Mouse (Mus musculus) G1E-ER4 (cell line): ENCODE data around the gene Prkar1b. TPM values are rescaled to one million over a fixed set of nuclear protein-coding genes. Genes with fewer than 3 reads are reported as not detected.

Experiments used
- GATA1 ChIP-seq: IDR thresholded peaks from one replicate; pipeline ENCODE4 v1.8.0; 2012; ENCODE audit warnings: low read length, inconsistent platforms
- polyA plus RNA-seq: library from polyadenylated mRNA; stranded (reverse); fragments of >175 nt; gene quantifications from 2 replicates; pipeline ENCODE4 v1.2.3, GENCODE M21; 2012

The Prkar1b gene
- polyA plus RNA-seq, 1 experiment: not detected

DNA sequence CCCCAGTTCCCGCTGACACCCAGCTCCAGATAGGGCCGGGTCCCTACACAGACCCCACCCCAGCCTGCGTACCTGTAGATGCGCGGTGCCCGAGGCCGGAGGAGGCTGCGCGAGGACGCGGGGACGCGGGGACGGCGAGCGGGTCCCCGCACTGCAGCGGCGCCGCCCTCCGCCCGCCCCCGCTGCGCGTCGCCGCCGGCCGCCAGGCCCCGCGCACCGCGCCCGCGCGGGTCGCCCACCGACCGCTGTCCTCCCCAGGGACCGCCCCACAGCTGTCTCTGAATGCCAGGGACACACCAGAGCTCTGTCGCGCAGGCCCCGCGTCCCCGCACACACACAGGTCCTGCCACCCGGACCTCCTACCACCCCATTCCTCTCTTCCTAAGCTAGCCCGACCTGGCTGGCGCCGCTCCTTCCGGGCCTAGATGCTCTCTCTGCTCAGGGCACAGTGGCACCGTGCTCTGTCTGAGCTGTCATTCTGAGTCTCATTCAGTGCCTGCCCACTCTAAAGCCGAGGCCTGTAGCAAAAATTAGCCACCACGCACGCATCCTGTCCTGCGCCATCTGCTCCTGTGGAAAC lies 20.1 kb downstream of the Prkar1b start:
- no peak for TF ChIP-seq GATA1

DNA sequence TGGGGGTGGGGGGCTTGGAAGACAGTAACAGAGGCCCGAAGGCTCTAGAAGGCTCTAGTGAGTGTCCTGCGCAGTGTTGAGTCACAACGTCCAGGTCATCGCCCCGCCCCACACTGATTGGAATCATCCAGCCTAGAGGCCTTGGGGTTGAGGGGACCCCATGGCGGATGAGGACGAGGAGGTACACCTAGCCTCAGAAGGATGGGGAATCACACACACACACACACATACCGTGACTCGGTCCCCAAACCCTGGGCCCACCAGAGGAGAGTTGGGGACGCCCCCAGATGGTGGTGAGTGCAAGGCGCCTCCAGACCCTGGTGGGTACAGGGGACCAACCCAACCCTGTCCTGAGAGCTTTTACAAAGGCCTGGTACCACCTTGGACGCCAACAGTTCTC lies 20.7 kb downstream of the Prkar1b start:
- no peak for TF ChIP-seq GATA1

DNA sequence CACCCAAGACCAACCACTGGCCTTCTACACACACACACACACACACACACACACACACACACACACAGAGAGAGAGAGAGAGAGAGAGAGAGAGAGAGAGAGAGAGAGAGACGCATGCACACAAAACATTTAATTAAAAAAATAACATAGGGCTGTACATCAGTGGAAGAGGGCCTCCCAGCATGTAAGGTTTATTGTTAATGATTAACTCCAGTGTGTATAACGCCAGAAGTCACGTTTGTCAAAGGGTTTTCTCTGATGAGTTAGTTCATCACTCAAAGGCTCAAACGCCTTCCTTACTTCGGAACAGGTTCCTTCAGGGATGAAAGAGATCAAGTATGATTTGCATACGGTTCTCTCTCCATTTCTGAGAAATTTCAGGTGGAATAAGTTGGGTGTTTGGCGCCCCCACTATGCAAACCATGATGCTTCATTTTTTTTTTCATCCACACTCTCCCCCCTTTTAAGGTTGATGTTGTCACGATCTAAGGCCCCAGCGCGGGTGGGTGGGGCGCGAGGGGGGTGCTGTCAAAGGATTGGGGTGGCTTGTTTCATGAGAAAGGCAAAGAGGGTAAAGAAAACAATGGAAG lies 21.2 kb downstream of the Prkar1b start:
- TF ChIP-seq GATA1: no peak

DNA sequence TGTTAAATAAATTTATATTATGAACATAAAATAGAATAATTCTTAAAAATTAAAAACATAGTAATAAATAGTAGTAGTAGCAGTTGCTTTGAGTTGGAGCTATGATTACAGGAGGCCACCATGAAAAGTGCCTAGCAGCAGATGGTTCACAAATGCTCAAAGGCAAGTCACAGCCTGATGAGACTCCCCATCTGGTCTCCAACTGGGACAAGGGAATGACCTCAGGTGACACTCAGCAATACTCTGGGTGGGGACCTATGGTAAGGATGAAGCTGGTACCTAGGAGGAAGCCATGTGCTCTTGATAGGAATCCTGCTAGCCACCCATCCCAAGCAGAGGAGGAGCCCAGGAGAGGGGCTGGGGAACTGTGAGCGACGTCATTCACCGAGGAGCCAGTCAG lies 24.1 kb downstream of the Prkar1b start:
- TF ChIP-seq GATA1: no peak

DNA sequence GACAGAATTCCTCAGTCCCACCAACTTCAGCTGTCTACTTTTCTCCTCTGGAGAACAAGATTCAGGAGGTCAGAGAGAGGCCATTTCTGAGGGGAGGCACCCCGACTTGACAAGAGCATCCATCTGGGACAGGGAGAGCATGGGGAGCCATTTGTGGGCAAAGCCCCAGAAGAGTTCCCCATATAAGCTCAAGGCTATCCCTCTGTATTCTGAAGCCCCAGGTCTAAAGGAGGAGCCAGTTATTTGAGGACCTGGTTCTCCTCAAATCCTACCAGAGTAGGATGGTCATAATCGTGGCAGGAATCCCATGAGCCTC lies 30.9 kb downstream of the Prkar1b start:
- no peak for TF ChIP-seq GATA1

DNA sequence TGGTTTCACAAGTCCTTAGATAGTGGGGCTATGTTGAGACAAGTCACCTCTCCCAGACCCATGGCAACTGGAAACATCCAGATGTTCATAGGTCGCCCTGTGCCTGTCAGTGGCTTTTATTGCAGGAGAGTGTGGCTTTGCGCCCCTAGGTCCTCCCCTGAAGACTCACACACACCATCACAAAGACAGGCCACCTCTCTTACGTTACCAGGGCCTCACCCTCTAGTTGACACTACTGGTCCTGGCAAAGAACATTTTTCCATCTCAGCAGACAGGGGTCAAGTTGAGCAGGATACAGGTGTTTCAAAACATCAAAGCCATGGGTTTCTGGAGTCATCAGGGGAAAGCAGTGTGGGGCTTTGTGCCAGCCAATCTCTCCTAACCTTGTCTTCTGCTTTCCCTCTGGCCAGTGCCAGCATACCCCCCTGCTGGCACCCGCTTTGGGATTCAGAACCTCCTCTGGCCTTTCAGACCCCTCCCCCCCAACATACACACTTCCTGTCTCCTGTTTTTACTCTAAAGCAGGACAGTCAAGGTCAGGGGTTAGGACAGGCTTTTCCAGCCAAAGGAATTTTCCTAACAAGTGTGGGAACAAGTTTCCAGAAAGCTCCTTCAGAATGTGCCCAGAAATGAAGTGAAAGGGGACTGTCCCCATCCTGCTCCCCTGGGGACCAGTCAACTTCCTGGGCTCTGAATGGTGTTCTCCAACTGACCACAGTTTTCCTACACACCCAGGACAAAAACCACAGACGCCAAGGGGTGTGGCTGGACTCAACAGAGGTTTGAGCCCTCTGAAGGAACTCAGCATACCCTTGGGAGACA lies 31.5 kb downstream of the Prkar1b start:
- TF ChIP-seq GATA1: no peak

DNA sequence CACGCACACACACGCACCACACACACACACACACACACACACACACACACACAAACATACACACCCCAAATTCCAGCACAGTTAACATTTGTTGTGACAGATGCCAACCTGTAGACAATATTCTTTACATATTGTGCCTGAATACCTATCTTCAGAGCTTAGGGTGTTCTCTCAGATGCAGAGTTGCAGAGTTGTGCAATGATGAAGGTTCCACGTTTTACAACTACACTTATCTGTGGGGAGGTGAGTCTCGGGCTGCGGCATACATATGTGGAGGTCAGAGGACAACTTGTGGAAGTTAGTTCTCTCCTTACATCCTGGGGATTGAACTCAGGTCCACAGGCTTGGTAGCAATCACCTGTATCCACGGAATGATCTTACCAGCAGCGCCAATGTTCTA lies 34.3 kb downstream of the Prkar1b start:
- TF ChIP-seq GATA1: no peak

DNA sequence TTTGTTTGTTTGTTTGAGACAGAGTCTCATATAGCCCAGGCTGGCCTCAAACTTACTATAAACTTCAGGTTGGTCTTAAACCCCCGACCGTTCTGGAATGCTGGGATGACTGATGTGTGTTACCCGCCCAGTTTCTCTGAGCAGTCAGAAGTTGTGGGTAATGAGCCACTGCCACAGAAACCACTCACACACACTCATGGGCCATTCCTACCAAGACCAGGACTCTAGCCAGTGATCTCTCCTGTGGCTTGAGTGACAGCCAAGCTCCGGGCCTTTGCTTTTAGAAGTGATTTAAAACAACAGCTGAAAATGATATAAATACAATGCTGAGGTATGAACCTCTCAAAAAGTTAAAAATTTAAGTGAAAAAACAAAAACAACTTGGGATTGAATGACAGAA lies 34.9 kb downstream of the Prkar1b start:
- TF ChIP-seq GATA1: no peak

DNA sequence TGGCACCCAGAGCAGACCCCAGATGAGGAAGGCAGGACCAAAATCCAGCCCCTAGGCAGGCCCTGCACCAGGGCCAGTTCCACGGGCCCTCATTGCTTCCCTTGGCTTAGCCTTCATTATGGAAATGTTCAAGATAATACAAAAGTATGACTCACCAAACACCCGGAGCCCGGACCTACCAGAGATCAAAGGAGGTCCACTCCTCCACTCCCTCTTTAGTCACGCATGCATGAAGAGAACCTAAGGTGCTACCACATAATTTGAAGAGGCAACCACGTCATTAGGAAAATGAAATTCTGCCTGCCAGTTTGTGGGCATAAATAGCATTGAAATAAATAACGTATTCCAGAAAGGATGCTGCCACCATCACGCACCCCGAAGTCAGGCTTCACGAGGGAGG lies 37.4 kb downstream of the Prkar1b start:
- no peak for TF ChIP-seq GATA1

DNA sequence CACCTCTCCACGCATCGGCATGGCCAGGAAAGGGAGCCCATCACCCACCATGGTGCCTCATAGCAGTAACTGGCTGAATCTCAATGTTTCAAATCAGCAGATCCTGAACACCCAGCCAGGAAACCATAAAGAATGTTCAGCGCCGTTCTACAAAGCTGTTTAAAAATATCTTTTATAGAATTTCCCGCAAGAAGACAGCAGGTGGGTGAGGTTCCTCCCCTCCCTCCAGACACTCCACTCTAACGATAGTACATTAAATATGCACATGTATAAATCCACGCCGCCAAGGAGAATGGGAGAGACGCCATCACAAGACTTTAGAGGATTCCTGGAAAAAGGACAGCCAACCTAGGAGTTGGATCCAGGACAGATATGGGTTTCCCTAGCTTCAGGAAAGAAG lies 37.8 kb downstream of the Prkar1b start:
- no peak for TF ChIP-seq GATA1

DNA sequence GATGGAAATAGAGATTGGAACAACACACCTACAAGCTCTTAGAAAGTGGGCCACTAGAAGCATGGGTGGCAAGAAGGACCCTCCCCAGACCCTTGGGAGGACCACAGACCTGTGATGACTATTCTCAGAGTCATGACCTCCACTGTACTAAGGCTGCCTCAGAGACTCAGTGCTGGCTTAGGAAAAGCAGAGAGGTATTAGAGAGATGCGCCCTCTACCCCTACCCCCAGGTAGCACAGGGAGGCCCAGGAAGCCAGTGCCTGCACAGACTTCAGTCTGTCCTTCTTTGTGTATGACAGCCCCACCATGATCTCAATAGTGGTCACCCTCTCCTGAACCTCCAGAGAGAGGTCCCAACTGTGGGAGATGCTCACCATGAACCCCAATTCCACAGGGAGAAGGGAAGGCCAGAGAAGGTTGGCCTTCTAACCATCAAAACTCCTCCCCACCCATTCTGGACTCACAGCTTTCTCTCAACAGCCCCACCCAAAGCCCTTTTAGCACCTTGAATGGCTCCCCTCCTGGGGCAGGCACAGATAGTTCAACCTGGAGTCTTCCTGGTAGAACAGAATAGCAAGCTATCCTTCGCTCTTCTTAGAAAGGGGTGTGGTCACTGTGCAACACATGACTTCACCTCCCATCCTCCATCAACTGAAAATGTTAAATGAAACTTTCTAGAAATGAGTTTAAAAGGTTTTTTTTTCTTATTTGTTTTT lies 39.5 kb downstream of the Prkar1b start:
- TF ChIP-seq GATA1: no peak

DNA sequence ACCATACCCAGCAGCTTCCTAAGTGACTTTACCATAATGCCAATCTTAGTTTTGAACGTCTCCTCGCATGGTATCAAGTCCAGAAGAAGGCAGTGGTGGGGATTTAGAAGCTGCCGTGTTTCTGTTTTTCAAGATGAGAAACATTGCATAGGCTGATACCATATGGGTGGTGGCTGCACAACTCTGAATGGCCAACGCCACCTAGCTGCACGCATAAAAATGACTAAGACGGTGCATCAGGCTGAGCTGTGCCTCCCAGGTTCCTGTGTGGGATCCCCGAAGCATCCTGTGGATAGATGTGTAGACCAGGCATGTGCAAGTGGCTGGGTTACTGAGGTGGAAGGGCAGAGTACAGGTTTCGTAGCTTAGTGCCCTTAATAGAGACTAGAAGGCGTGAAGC lies 42.0 kb downstream of the Prkar1b start:
- TF ChIP-seq GATA1: no peak

DNA sequence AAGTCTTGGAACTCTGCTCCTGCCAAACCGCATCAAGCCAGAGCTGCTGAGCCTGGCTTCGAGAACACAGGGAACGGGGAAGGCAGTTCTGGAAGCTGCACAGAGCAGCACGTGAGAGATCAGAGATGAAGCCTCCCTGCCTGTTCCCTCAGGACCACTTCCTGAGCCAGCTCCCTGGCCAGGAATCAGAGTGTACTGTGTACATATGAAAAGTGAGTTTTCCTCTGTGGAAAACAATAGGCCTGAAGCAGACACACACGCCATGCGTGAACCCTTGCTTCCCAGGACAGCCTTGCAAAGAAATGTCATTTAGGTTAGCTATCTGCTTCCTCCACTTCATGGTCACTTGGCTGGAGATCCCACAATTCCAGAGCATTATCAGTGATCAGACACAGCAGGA lies 48.0 kb downstream of the Prkar1b start:
- no peak for TF ChIP-seq GATA1

DNA sequence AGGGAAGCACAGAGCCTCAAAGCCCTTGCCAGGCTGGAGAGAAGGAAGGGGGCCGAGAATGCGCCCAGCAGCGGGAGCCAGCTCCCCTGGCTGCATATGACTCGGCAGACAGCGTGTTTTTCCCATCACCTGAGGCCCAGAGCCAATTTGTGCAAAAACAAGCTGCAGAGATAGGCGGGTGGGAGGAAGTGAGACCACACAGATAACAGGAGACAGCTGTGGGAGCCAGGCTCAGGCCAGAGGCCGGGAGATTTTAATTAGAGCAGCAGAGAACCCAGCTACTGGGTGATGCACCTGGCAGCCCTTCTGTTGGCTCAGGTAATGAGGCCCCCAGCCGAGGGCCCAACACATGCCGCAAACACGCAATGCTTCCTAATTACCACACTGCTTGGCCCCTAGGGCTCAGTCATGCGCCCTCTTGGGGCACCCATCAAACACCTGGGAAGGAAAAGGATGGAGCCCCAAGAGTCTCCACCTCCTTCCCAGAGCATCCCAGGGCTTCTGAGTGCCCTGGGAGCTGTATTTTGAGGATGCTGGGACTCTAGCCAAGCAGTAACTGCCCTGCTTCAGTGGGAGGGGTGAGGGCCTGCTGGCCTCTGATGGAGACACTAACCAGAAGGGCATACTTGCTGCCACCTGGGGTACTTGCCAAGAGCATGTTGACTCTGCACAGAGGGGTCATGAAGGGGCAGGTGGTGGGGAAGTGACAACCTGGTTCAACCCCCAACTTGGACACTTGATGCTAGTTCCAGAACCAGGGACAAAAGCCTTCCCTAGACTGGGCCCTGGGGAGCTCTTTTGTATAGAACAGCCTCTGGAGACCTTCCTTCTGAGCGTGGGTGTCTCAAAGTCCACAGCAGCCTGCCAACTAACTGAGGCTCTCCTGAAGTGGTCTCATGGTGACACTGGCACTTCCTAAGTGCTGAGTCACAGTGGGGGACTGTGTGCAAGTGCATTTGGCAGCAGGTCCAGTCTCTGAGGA lies 50.5 kb downstream of the Prkar1b start:
- no peak for TF ChIP-seq GATA1
